Mouse (Mus musculus): Measurements from ENCODE around the gene Kcnk2.

DNA sequence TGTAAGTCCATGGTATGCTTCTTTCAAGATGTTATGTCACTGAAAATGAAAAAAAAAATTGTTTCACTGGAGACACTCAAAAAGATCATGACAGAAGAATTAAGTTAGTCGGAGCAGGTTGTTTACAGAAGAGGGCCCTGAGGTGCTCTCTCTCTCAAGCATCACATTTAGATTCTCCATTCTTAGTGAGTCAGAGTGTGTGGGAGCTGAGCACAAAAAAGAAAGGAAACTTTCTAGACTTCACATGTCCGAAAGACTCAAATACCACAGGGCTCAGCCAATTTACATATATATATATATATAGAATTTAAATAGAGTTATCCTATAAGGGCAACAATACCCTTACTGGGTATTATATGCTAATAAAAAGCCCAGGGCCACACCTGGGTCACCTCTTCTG, 15.9 kb downstream of the Kcnk2 start:
- TF ChIP-seq POLR2A (IDR thresholded peaks at IDR 0.05; ENCODE audit: low read depth, low read length) (no peak), CTCF (IDR thresholded peaks at IDR 0.05; ENCODE audit: extremely low read depth, insufficient read depth, insufficient read length, insufficient replicate concordance) (no peak)
